Mouse (Mus musculus) CH12.LX (cell line): ENCODE measurements around the gene Gse1.

Experiments
- CTCF ChIP-seq, 2 experiments: IDR thresholded peaks in 1 of 2; conservative IDR thresholded peaks in 1 of 2; 2 replicates each; pipeline ENCODE4 v1.5.1; 2011 to 2012; ENCODE audit warnings: low read depth in 2 of 2, low read length in 2 of 2, improper control_type of control experiment in 1 of 2, inconsistent platforms in 1 of 2, mild to moderate bottlenecking in 1 of 2, moderate library complexity in 1 of 2
- ETS1 ChIP-seq: conservative IDR thresholded peaks from 2 replicates; pipeline ENCODE4 v1.6.1; 2012; ENCODE audit warnings: low read depth, mild to moderate bottlenecking, inconsistent platforms, low read length, improper control_type of control experiment, moderate library complexity
- POLR2A ChIP-seq: IDR thresholded peaks from 2 replicates; pipeline ENCODE4 v1.6.1; 2011; ENCODE audit warnings: low read depth, mild to moderate bottlenecking, improper control_type of control experiment, low read length
- POLR2AphosphoS2 ChIP-seq: IDR thresholded peaks from 2 replicates; pipeline ENCODE4 v1.6.1; 2011; ENCODE audit warnings: low read depth, low read length, improper control_type of control experiment
- UBTF ChIP-seq: IDR thresholded peaks from 2 replicates; pipeline ENCODE4 v1.6.1; 2012; ENCODE audit warnings: low read depth, mild to moderate bottlenecking, inconsistent platforms, low read length, improper control_type of control experiment, moderate library complexity

- TF ChIP-seq ETS1 (no peak), UBTF (no peak), CTCF (conservative IDR thresholded peaks at IDR 0.05 in 1 of 2, IDR thresholded peaks at IDR 0.05 in 1 of 2; ENCODE audit: low read depth in 2 of 2, low read length in 2 of 2) (no peak), POLR2A (no peak), POLR2AphosphoS2 (no peak)
These were observed 346.7 kb downstream of the Gse1 start for GRCm38 (mm10) chr8:120574941-120575340.
